Mouse (Mus musculus) lung, postnatal 0 days (tissue): ENCODE measurements around the gene Taf9b. TPM values are rescaled to one million over a fixed set of nuclear protein-coding genes. Genes with fewer than 3 reads are reported as not detected.

Source experiments
- ATAC-seq: fragments of 200-750 bp; cut with Nextera tagmentation; 2 replicates; pipeline ENCODE4 v1.8.0; 2017; ENCODE audit warnings: moderate library complexity
- DNase-seq: peaks from one replicate; pipeline ENCODE4 v3.0.0-alpha.2; 2016; ENCODE audit warnings: low spot score
- H3K27ac ChIP-seq: fragments of 300-500 bp; sonication (generic); 2 replicates; pipeline ENCODE4 v1.5.1; 2014; ENCODE audit warnings: antibody characterized with exemption, mild to moderate bottlenecking, low read length, mixed read lengths
- H3K27me3 ChIP-seq: fragments of 300-500 bp; sonication (generic); replicated peaks from 2 replicates; pipeline ENCODE4 v1.6.1; 2014; ENCODE audit warnings: low read length, mixed read lengths; ENCODE audit not compliant: insufficient read depth
- H3K36me3 ChIP-seq: fragments of 300-500 bp; sonication (generic); 2 replicates; pipeline ENCODE4 v1.6.1; 2014; ENCODE audit warnings: low read length, mixed read lengths; ENCODE audit not compliant: insufficient read depth
- H3K4me1 ChIP-seq: fragments of 300-500 bp; sonication (generic); 2 replicates; pipeline ENCODE4 v1.6.1; 2014; ENCODE audit warnings: antibody characterized with exemption, low read depth, low read length, mixed read lengths; ENCODE audit not compliant: insufficient read depth
- H3K4me2 ChIP-seq: fragments of 300-500 bp; sonication (generic); replicated peaks from 2 replicates; pipeline ENCODE4 v1.6.1; 2014; ENCODE audit warnings: low read depth, mild to moderate bottlenecking, low read length, moderate library complexity, mixed read lengths
- H3K4me3 ChIP-seq: fragments of 300-500 bp; sonication (generic); 2 replicates; pipeline ENCODE4 v1.5.1; 2014; ENCODE audit warnings: low read depth, low read length
- H3K9ac ChIP-seq: fragments of 300-500 bp; sonication (generic); replicated peaks from 2 replicates; pipeline ENCODE4 v1.6.1; 2014; ENCODE audit warnings: low read depth, mild to moderate bottlenecking
- H3K9me3 ChIP-seq: fragments of 300-500 bp; sonication (generic); 2 replicates; pipeline ENCODE4 v1.6.1; 2016; ENCODE audit warnings: low read length, mixed read lengths
- CTCF ChIP-seq: IDR thresholded peaks from 2 replicates; pipeline ENCODE4 v1.5.1; 2016; ENCODE audit warnings: antibody characterized with exemption, mild to moderate bottlenecking
- EP300 ChIP-seq: IDR thresholded peaks from 2 replicates; pipeline ENCODE4 v1.6.1; 2016; ENCODE audit warnings: antibody characterized with exemption, mild to moderate bottlenecking, control low read depth
- WGBS: fragments of 180-500 bp; shearing (Covaris S2); extraction: QIAGEN DNeasy Blood & Tissue Kit; methylation state at CpG from one replicate; pipeline ENCODE4 v1.1.7; 2014; 5-methylcytosine and 5-hydroxymethylcytosine counted together
- polyA plus RNA-seq: library from polyadenylated mRNA; unstranded; fragments of >200 nt; fragmentation: Nextera tagmentation; extraction: Ambion mirVana; gene quantifications from 2 replicates; pipeline ENCODE4 v1.2.1, GENCODE M21; 2015

The Taf9b gene
- polyA plus RNA-seq, 1 experiment from 2014 or later, result 16.0 TPM

DNA sequence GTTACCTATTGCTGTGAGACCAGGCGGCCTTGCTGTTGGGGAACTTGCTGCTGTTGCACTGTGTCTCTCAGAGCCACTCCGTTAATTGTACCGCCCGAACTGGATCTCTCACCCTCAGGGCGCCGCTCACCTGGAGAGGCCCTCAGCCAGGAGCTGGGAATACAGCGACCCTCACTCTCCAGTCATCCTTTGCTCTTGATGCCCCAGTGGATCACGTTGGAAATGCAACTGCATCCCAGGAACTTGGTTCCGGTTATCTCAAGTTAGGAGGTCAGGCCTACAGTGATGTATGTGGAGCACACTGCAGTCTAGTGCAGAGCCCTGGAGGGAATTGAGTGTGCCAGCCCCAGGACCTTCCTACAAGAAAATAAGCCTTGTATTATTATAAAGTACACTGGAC, 44.6 kb downstream of the Taf9b start:
- no peak for ATAC-seq

GRCm38 (mm10) chrX:106171853-106172154, 49.2 kb downstream of the Taf9b start:
- Histone ChIP-seq H3K4me1 (no peaks in the 10 kb centered on the region), H3K4me3 (peak overlapping the region; percentile 23; the same call in 1 of the 2 replicates)
- 44% methylated on average over 5 of the region's 6 CpGs for WGBS

More for the DNA sequence above, 44.6 kb downstream of the Taf9b start:
- DNase-seq, result no peak
- no peak overlapping the region for H3K4me3 ChIP-seq
- TF ChIP-seq CTCF (no peak), EP300 (no peak)
- H3K9me3 ChIP-seq, result no peaks in the 10 kb centered on the region
- H3K9ac ChIP-seq, result no peak overlapping the region
- WGBS, result 50% methylated on average over 9 of the region's 9 CpGs
- H3K27me3 ChIP-seq, result no peaks in the 10 kb centered on the region
- no peaks in the 10 kb centered on the region for H3K4me1 ChIP-seq
- no peak overlapping the region for H3K4me2 ChIP-seq
- H3K36me3 ChIP-seq, result no peaks in the 10 kb centered on the region
- H3K27ac ChIP-seq, result no peak overlapping the region

DNA sequence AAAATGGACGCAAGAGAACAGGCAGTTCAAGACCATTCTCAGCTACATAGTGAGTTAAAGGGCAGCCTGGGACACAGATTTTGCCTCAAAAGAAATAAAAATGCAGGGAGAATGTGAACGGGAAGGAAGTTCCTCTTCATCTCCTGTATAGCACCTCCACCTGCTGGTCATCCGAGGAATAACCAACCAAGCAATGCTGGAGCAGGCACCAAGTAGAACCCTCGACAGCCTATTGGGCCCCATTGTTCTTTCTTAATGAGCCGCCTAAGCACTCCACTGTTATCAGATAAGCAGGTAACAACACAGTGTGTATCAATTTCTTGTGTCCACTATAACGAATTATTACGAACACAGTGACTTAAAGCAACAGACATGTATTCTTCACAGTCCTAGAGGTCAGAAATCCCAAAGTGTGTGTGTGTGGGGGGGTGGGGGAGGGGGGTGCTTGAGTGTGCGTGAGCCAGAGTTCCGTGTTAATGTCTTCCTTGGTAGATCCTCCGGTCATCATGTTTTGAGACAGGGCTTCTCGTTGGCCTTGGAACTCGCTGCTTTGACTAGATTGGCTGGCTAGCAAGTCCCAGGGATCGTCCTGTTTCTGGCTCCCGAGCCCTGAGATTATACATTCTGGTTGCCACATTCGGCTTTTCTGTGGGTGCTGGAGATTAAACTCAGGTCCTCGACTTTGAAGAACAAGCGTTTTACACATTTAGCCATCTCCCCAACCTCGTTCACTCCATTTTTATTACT, 49.7 kb downstream of the Taf9b start:
- Histone ChIP-seq H3K4me3 (peak overlapping the region; percentile 23; the same call in 1 of the 2 replicates), H3K27me3 (no peaks in the 10 kb centered on the region), H3K36me3 (no peaks in the 10 kb centered on the region), H3K27ac (no peak overlapping the region), H3K9me3 (no peaks in the 10 kb centered on the region), H3K4me1 (no peaks in the 10 kb centered on the region), H3K4me2 (peak overlapping the region; percentile 39), H3K9ac (no peak overlapping the region)
- peak; percentile 71 for DNase-seq
- peak; percentile 84 for ATAC-seq
- TF ChIP-seq EP300, result no peak
- peak; percentile 81 for TF ChIP-seq CTCF
- WGBS, result 19% methylated on average over 18 of the region's 18 CpGs

More at GRCm38 (mm10) chrX:106171853-106172154, 49.2 kb downstream of the Taf9b start:
- DNase-seq, result peak; percentile 28
- Histone ChIP-seq H3K27ac (no peak overlapping the region), H3K9ac (no peak overlapping the region), H3K9me3 (no peaks in the 10 kb centered on the region), H3K4me2 (peak overlapping the region; percentile 39; the same call in 1 of the 2 replicates), H3K36me3 (no peaks in the 10 kb centered on the region), H3K27me3 (no peaks in the 10 kb centered on the region)
- TF ChIP-seq EP300, result no peak
- no peak for TF ChIP-seq CTCF
- peak; percentile 65 for ATAC-seq

DNA sequence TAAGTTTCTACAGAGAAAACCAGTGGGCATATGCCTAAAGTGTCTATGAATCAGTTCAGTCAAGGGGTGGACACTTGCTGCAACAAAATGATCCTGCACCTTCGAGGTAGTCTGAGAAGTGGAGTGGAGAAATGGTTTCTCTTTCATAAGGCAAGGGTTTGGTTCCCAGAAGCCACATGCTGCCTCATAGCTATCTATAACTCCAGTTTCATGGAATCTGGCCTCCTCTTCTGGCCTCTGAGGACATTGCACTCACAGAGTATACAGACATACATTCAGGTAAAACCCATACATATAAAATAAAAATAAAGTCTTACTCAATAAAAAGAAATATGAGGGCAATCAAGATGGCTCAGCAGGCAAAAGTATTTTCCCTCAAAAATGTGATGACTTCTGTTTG, 55.9 kb downstream of the Taf9b start:
- TF ChIP-seq CTCF (peak; percentile 55), EP300 (no peak)
- peak; percentile 39 for DNase-seq
- H3K4me2 ChIP-seq, result no peak overlapping the region
- no peaks in the 10 kb centered on the region for H3K36me3 ChIP-seq
- no peak overlapping the region for H3K4me3 ChIP-seq
- peak; percentile 60 for ATAC-seq
- H3K4me1 ChIP-seq, result no peaks in the 10 kb centered on the region
- H3K9ac ChIP-seq, result no peak overlapping the region
- 22% methylated on average over 1 of the region's 1 CpGs for WGBS
- no peaks in the 10 kb centered on the region for H3K9me3 ChIP-seq
- no peak overlapping the region for H3K27ac ChIP-seq
- H3K27me3 ChIP-seq, result no peaks in the 10 kb centered on the region

DNA sequence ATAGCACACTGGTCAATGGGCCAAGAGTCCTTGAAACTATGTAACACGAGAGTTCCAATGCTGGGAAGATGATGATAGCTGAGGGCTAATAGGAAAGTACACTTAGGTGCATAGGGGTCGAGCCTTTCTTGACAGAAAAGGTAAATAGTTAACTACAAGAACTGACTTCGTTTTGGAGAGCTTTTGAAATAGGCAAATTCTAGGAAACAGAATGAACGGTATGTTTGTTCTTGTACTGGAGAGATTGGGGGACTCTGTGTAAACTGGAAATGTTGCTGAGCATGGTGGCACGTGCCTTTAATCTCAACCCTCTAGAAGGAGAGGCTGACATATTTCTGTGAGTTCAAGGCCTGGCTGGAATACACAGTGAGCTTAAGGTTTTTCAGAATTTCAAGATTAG, 56.4 kb downstream of the Taf9b start:
- Histone ChIP-seq H3K9me3 (no peaks in the 10 kb centered on the region), H3K36me3 (no peaks in the 10 kb centered on the region), H3K4me1 (no peaks in the 10 kb centered on the region), H3K9ac (no peak overlapping the region), H3K27me3 (no peaks in the 10 kb centered on the region), H3K4me3 (no peak overlapping the region), H3K4me2 (no peak overlapping the region), H3K27ac (no peak overlapping the region)
- DNase-seq (peak; percentile 37), ATAC-seq (peak; percentile 79)
- no peak for TF ChIP-seq CTCF
- peak; percentile 68 for TF ChIP-seq EP300
- WGBS, result 47% methylated on average over 5 of the region's 5 CpGs

- H3K9me3 ChIP-seq, result no peaks in the 10 kb centered on the region
- H3K4me1 ChIP-seq, result no peaks in the 10 kb centered on the region
- no peak overlapping the region for H3K4me2 ChIP-seq
- WGBS, result 37% methylated on average over 5 of the region's 5 CpGs
- peak; percentile 69 for ATAC-seq
- no peaks in the 10 kb centered on the region for H3K27me3 ChIP-seq
- H3K27ac ChIP-seq, result no peak overlapping the region
- DNase-seq, result peak; percentile 65
- H3K4me3 ChIP-seq, result no peak overlapping the region
- no peak overlapping the region for H3K9ac ChIP-seq
- no peaks in the 10 kb centered on the region for H3K36me3 ChIP-seq
- TF ChIP-seq EP300, result no peak
- TF ChIP-seq CTCF, result no peak
Measured at GRCm38 (mm10) chrX:106163995-106164394, 57.0 kb downstream of the Taf9b start.

Other genes starting within 250 kb of the Taf9b start
- 27.8 and 39.2 TPM in 2 replicates for gene Magt1, start 209.3 kb downstream of the Taf9b start, polyA plus RNA-seq
- gene Cox7b, start 205.5 kb downstream of the Taf9b start, polyA plus RNA-seq, result 260 and 297 TPM in 2 replicates
- gene Atp7a, start 193.9 kb downstream of the Taf9b start, polyA plus RNA-seq, result 20.5 and 23.7 TPM in 2 replicates
- gene Tlr13, start 78.0 kb downstream of the Taf9b start, polyA plus RNA-seq, result 1.7 and 2.0 TPM in 2 replicates
- gene Pgk1, start 34.1 kb downstream of the Taf9b start, polyA plus RNA-seq, result 79.2 and 84.6 TPM in 2 replicates
- not detected in 2 replicates for gene Fnd3c2, start 34.2 kb upstream of the Taf9b start, polyA plus RNA-seq